Mouse (Mus musculus) liver, embryonic 14.5 days (tissue): ENCODE data around the gene Zfp69. TPM values are rescaled to one million over a fixed set of nuclear protein-coding genes. Genes with fewer than 3 reads are reported as not detected.

ENCODE experiments used
- ATAC-seq: fragments of 200-750 bp; cut with Nextera tagmentation; 2 replicates; pipeline ENCODE4 v1.8.0; 2017; ENCODE audit warnings: moderate number of reproducible peaks, mild to moderate bottlenecking, moderate library complexity; ENCODE audit not compliant: insufficient read depth
- DNase-seq, 3 experiments: peaks; one replicate each; pipeline ENCODE4 v3.0.0-alpha.2; 2012 to 2013; ENCODE audit warnings: low read depth in 3 of 3, low spot score in 3 of 3
- H3K27ac ChIP-seq: fragments of 300-500 bp; sonication (generic); 2 replicates; pipeline ENCODE4 v1.5.1; 2014; ENCODE audit warnings: moderate library complexity, mild to moderate bottlenecking, control low read depth, inconsistent platforms
- H3K27me3 ChIP-seq: fragments of 300-500 bp; sonication (generic); 2 replicates; pipeline ENCODE4 v1.6.1; 2014; ENCODE audit warnings: mild to moderate bottlenecking, low read length, moderate library complexity; ENCODE audit not compliant: control insufficient read depth, insufficient read depth
- H3K36me3 ChIP-seq: fragments of 300-500 bp; sonication (generic); replicated peaks from 2 replicates; pipeline ENCODE4 v1.6.1; 2014; ENCODE audit warnings: low read depth; ENCODE audit not compliant: control insufficient read depth, insufficient read depth
- H3K4me1 ChIP-seq, 2 experiments: fragments of 200-500 bp in 1 of 2; fragments of 300-500 bp in 1 of 2; sonication (generic) in 1 of 2; replicated peaks; 2 replicates each; pipeline ENCODE4 v1.6.1; 2012 to 2014; ENCODE audit warnings: antibody characterized with exemption in 1 of 2, inconsistent platforms in 1 of 2, low read length in 1 of 2; ENCODE audit not compliant: control insufficient read depth in 2 of 2, insufficient read depth in 2 of 2
- H3K4me2 ChIP-seq: fragments of 300-500 bp; sonication (generic); 2 replicates; pipeline ENCODE4 v1.6.1; 2014; ENCODE audit warnings: low read depth, mild to moderate bottlenecking, control low read depth, moderate library complexity
- H3K4me3 ChIP-seq, 2 experiments: fragments of 200-500 bp in 1 of 2; fragments of 300-500 bp in 1 of 2; sonication (generic) in 1 of 2; 2 replicates each; pipeline ENCODE4 v1.5.1; 2012 to 2014; ENCODE audit warnings: low read depth in 2 of 2, low read length in 2 of 2, mild to moderate bottlenecking in 2 of 2, control low read depth in 1 of 2, inconsistent platforms in 1 of 2, moderate library complexity in 1 of 2; ENCODE audit not compliant: insufficient read depth in 1 of 2
- H3K9ac ChIP-seq: fragments of 300-500 bp; sonication (generic); replicated peaks from 2 replicates; pipeline ENCODE4 v1.6.1; 2014; ENCODE audit warnings: mild to moderate bottlenecking, control low read depth, moderate library complexity
- H3K9me3 ChIP-seq: fragments of 300-500 bp; sonication (generic); 2 replicates; pipeline ENCODE4 v1.6.1; 2016; ENCODE audit warnings: low read length, mixed read lengths; ENCODE audit not compliant: control insufficient read depth
- CTCF ChIP-seq: IDR thresholded peaks from 2 replicates; pipeline ENCODE4 v1.5.1; 2016; ENCODE audit warnings: antibody characterized with exemption, low read depth, control low read depth
- EP300 ChIP-seq: IDR thresholded peaks from 2 replicates; pipeline ENCODE4 v1.6.1; 2016; ENCODE audit warnings: antibody characterized with exemption, low read depth
- WGBS: fragments of 180-500 bp; shearing (Covaris S2); extraction: QIAGEN DNeasy Blood & Tissue Kit; methylation state at CpG from one replicate; pipeline ENCODE4 v1.1.7; 2014; ENCODE audit not compliant: insufficient replicate concordance; 5-methylcytosine and 5-hydroxymethylcytosine counted together
- polyA plus RNA-seq, 2 experiments: library from polyadenylated mRNA; depleted of rRNA in 1 of 2; stranded (reverse) in 1 of 2; unstranded in 1 of 2; fragments of >200 nt; fragmentation: Nextera tagmentation in 1 of 2; extraction: Ambion mirVana in 1 of 2; gene quantifications; 2 replicates each; pipeline versions ENCODE4 v1.2.1 to v1.2.3; 2012 to 2014

Gene Zfp69
- polyA plus RNA-seq, 2 experiments: 1.0 to 1.2 TPM

DNA sequence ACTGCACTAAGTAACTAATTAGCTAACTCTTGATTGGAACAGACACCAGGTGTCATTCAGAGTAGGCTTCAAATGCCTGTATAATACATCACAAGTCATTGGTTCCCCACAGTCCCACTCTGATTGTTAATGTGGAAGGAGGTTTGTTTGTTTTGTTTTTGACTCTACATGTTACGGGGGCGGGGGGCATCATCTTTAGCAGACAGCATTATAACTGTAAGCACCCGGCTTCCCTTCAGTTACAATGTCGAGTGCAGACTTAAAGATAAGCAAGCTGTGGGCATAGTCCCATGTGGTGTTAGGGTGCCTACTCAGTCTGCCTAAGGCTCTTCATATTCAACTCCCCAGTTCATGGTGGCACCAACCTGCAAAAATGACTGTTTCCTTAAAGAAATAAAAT lies 1.5 kb upstream of the Zfp69 start:
- TF ChIP-seq CTCF (no peak), EP300 (peak; percentile 58)
- Histone ChIP-seq H3K9ac (peak overlapping the region; percentile 9; the same call in 1 of the 2 replicates), H3K4me3 (no peak overlapping the region), H3K27me3 (no peaks in the 10 kb centered on the region), H3K9me3 (no peaks in the 10 kb centered on the region), H3K4me2 (peak overlapping the region; percentile 70), H3K4me1 (peaks cover 10 to 23% of the 10 kb centered on the region in 2 experiments), H3K27ac (peak overlapping the region; percentile 72), H3K36me3 (no peaks in the 10 kb centered on the region)
- ATAC-seq: peak; percentile 29; the same call in 1 of the 2 replicates
- 17% methylated on average over 4 of the region's 4 CpGs for WGBS
- DNase-seq: peak in 1 of 3 experiments; percentile 40

DNA sequence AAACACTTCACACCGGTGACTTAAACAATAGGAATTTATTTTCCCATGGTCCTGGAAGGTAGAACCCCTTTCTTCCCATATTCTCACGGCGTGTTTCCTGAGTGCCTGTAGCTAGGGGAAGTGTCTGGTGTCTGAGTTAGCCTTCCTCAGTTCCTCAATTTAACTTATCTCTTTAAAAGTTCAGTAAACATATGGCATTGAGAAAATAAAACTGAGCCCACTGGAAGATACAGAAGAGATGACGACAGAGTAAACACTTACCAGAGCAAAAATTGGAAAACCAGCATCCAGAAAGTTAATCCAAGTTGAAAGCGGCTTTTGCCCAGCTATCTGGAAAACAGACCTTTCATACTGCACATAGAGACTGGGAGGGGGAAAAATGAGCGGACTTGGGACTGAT lies 664 bp upstream of the Zfp69 start:
- no peaks in the 10 kb centered on the region for H3K27me3 ChIP-seq
- H3K9ac ChIP-seq: peak overlapping the region; percentile 89
- peaks cover 10 to 23% of the 10 kb centered on the region in 2 experiments for H3K4me1 ChIP-seq
- TF ChIP-seq CTCF: no peak
- TF ChIP-seq EP300: no peak
- 2% methylated on average over 6 of the region's 6 CpGs for WGBS
- H3K4me2 ChIP-seq: peak overlapping the region; percentile 70
- peak overlapping the region; percentile 67 to 70 for H3K4me3 ChIP-seq
- no peaks in the 10 kb centered on the region for H3K36me3 ChIP-seq
- no peak for DNase-seq
- H3K27ac ChIP-seq: peak overlapping the region; percentile 31
- H3K9me3 ChIP-seq: no peaks in the 10 kb centered on the region
- ATAC-seq: no peak

DNA sequence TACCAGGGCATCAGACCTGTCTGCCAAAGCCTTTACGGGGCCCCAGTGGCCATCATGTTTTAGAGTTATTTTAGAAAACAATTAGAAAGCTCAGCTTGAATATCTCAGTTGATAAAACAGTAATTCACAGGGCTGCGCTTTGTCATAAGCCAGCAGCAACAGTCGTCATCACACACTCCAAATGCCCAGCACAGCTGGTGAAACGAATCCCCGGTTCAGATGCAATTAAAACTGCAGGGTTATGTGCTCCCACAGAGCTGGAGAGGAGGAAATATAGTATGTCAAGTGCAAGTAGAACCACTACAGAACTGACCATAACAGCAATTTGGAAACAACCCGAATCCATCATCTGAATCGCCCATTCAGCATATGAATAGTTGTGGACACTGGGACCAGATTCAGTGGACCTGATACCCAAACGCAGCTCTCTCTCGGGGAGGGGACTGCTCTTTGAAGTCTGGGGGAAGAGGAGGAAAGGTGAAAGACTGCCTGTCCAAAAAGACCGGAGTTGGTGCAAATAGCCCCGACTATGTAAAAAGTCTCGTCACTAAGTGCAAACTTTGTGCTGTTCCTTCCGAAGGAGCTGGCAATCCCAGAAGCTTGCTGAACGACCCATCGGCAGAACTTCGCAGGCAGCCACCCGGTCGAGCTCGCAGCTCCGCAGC lies 604 bp downstream of the Zfp69 start:
- H3K4me1 ChIP-seq: peaks cover 10 to 23% of the 10 kb centered on the region in 2 experiments
- peak overlapping the region; percentile 67 to 70 for H3K4me3 ChIP-seq
- ATAC-seq: peak; percentile 3; the same call in 1 of the 2 replicates
- H3K4me2 ChIP-seq: peak overlapping the region; percentile 70
- peak overlapping the region; percentile 10; the same call in 1 of the 2 replicates for H3K27ac ChIP-seq
- TF ChIP-seq CTCF (no peak), EP300 (no peak)
- 4% methylated on average over 20 of the region's 20 CpGs for WGBS
- H3K9ac ChIP-seq: peak overlapping the region; percentile 89
- no peak for DNase-seq
- no peaks in the 10 kb centered on the region for H3K27me3 ChIP-seq
- no peaks in the 10 kb centered on the region for H3K9me3 ChIP-seq
- H3K36me3 ChIP-seq: no peaks in the 10 kb centered on the region

DNA sequence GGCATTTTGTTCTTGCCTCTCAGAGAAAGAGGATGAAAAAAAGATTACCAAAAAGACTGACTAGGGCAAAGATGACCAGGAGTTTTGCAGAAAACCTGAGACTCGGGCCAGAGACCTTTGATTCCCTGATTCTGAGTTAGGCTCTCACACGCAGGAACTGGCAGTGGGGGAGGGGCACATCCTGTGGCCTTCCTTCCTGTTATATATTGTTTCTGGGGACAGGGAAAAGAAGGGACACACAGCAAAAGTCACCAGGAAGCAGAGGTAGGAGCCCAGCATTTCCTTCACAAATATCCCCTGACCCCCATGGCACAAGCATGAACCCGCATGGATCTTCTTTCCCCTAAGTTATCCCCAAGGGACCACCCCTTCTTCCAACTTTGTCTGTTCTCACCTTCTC lies 2.6 kb downstream of the Zfp69 start:
- H3K36me3 ChIP-seq: no peaks in the 10 kb centered on the region
- DNase-seq: no peak
- no peak overlapping the region for H3K4me3 ChIP-seq
- TF ChIP-seq CTCF: no peak
- no peak for TF ChIP-seq EP300
- peak overlapping the region; percentile 13; the same call in 1 of the 2 replicates for H3K4me2 ChIP-seq
- H3K4me1 ChIP-seq: peaks cover 10 to 23% of the 10 kb centered on the region in 2 experiments
- WGBS: 42% methylated on average over 3 of the region's 3 CpGs
- H3K27ac ChIP-seq: no peak overlapping the region
- no peak overlapping the region for H3K9ac ChIP-seq
- no peak for ATAC-seq
- H3K27me3 ChIP-seq: no peaks in the 10 kb centered on the region
- H3K9me3 ChIP-seq: no peaks in the 10 kb centered on the region

DNA sequence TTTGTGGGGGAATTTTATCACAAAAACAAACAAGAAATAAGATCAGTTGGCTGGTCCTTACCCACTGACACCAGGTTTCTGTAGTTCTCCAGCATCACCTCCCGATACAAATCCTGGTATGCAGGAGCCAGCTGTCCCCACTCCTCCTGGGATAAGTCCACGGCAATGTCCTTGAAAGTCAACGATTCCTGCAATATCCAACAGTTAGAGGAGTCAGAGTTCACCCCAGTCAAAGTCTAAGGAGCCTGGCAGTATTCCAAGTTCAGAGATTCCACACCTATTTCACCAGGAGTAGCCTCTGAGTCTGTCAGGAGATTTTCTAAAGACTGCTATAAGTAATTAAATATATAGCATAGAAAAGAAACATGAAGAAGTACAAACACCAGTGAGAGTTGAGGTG lies 16.5 kb downstream of the Zfp69 start:
- Histone ChIP-seq H3K27ac (no peak overlapping the region), H3K4me3 (no peak overlapping the region), H3K36me3 (no peaks in the 10 kb centered on the region), H3K27me3 (no peaks in the 10 kb centered on the region), H3K4me2 (no peak overlapping the region), H3K9me3 (no peaks in the 10 kb centered on the region), H3K4me1 (no peaks in the 10 kb centered on the region), H3K9ac (no peak overlapping the region)
- WGBS: 63% methylated on average over 3 of the region's 3 CpGs
- no peak for DNase-seq
- no peak for ATAC-seq
- TF ChIP-seq CTCF (no peak), EP300 (no peak)
